Mouse (Mus musculus): Measurements from ENCODE around the gene Sesn1.

DNA sequence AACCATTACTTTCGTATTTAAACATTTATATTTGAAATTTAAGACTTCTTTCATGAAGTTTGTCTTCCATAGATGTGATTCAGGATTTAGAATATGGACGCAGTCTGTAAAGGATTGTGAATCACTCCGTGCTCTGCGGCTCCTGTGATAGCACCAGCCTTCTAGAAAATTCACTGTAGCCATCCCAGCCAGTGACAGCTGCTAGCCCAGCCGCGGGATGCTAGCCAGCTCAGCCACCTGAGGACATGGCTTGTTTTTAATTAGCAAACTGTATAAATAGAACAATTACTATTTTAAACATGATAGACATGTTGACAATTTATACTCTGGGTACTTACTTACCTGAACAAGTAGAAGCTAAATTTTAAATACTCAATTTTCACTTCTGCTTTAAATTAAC lies 92.1 kb downstream of the Sesn1 start:
- TF ChIP-seq MYOG (IDR thresholded peaks at IDR 0.05; ENCODE audit: control insufficient read depth in 1 of 3, insufficient read depth in 1 of 3, insufficient read length in 2 of 3, low read depth in 2 of 3), result peak in 2 of 3 experiments; percentile 86 to 87
- no peak for TF ChIP-seq E2F4 (IDR thresholded peaks at IDR 0.05; ENCODE audit: insufficient read depth)
- TF ChIP-seq MYOD1 (IDR thresholded peaks at IDR 0.05; ENCODE audit: control insufficient read depth in 1 of 3, insufficient read length in 2 of 3, low read depth in 2 of 3), result peak; percentile 37 to 85 (median 43)
- TF ChIP-seq POLR2A (IDR thresholded peaks at IDR 0.05; ENCODE audit: insufficient read length, low read depth), result no peak
- TF ChIP-seq TCF3 (IDR thresholded peaks at IDR 0.05; ENCODE audit: insufficient read length, low read depth), result no peak
- TF ChIP-seq CEBPB (IDR thresholded peaks at IDR 0.05; ENCODE audit: insufficient read depth, poor library complexity, severe bottlenecking), result no peak
- TF ChIP-seq REST (IDR thresholded peaks at IDR 0.05; ENCODE audit: insufficient read depth, insufficient read length), result no peak

Measured in myocyte (in vitro differentiated cells).